In the genomic region with DNA sequence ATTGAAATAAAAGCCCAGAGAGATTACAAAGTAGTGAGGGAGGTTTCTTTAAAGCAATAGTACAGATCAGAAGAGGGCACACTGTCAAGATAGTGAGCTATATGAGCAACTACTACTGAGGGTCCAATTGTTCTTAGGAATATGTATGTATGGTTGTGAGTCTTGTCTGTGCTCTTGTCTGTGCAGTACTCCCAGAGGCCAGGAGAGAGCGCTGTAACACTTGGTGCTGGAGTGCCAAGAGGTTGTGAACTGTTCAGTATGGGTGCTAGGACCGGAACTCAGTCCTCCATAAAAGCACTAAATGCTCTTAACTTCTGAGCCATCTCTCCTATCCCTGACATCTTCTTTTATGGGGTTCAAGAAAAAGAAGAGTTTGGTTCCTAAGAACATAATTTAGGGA, we compare ENCODE assay signal across 18 mouse cellular contexts. TPM values are rescaled to one million over a fixed set of nuclear protein-coding genes. Genes with fewer than 3 reads are reported as not detected.
DNase-seq lines count a peak whose midpoint lies in the region; TF ChIP-seq lines count a peak whose summit lies in the region.
"Had no signal": no experiment of that assay in that cellular context is flagged by ENCODE, and none has a peak within 500 bp of the region (broad histone marks: within the 10 kb centered on the region; RNA-seq: fewer than 3 reads in every experiment).

No protein-coding gene starts in this region.

- peak; percentile 33 for TF ChIP-seq CTCF in layer of hippocampus, adult 2 months (conservative IDR thresholded peaks at IDR 0.05)

- DNase-seq in layer of hippocampus, adult 2 months (ENCODE audit: low spot score in 2 of 2), result no peak
- no peak for DNase-seq in layer of hippocampus, postnatal 25 days (ENCODE audit: extremely low spot score in 1 of 2, low spot score in 1 of 2)
- DNase-seq in 416B (ENCODE audit: low read depth), result peak; percentile 26
- peak; percentile 25 to 32 for DNase-seq in B cell, adult 2 months
- peak; percentile 13 for DNase-seq in c-Kit-positive CD71-positive TER-119-negative erythroid progenitor cells, embryonic 14.5 days (ENCODE audit: low read depth)
- no peak for DNase-seq in T-cell, adult 2 months (ENCODE audit: low spot score)
- DNase-seq in layer of hippocampus, adult 8-10 months (ENCODE audit: low spot score in 2 of 2), result no peak
- DNase-seq: adrenal gland, adult 2 months; cerebellum, adult 11 months; gastrocnemius, postnatal 10 days; kidney, postnatal 36 days; lung, postnatal 14 days; midbrain, embryonic 14.5 days; retina, postnatal 1 day had no signal

- H3K4me3 ChIP-seq in layer of hippocampus, adult 2 months, result no peak overlapping the region
- H3K4me3 ChIP-seq: forebrain, embryonic 15.5 days; left cerebral cortex, adult 2 months; neural tube, embryonic 12.5 days had no signal

- H3K27ac ChIP-seq in layer of hippocampus, adult 2 months, result no peak overlapping the region
- H3K27ac ChIP-seq: forebrain, embryonic 15.5 days; left cerebral cortex, adult 2 months; neural tube, embryonic 12.5 days had no signal

RNA-seq across cellular contexts. Expression of gene Pbld1, which starts 5.4 kb away (rescaled TPM):
- total RNA-seq in layer of hippocampus, adult 2 months (2021), result under 1 TPM; 0.15 to 0.82 TPM
- under 1 TPM; 0.30 to 0.31 TPM for total RNA-seq in layer of hippocampus, postnatal 25 days (2021)
- under 1 TPM; 0.20 to 0.68 (median 0.49) TPM for total RNA-seq in layer of hippocampus, adult 8-10 months (2022)
- total RNA-seq: common myeloid progenitor, adult 5-6 weeks had no signal

RNA-seq across cellular contexts. Expression of gene Pbld2, which starts 30.5 kb away (rescaled TPM):
- 1 to 10 TPM; 1.6 to 2.2 TPM for total RNA-seq in layer of hippocampus, adult 2 months (2021)
- total RNA-seq in layer of hippocampus, postnatal 25 days (2021), result 1 to 10 TPM; 1.3 to 1.6 TPM
- 1 to 10 TPM; 2.3 to 3.3 (median 2.9) TPM for total RNA-seq in layer of hippocampus, adult 8-10 months (2022)

RNA-seq across cellular contexts. Expression of gene Hnrnph3, which starts 30.6 kb away (rescaled TPM):
- 10 to 100 TPM; 51.1 to 65.3 TPM for total RNA-seq in layer of hippocampus, adult 2 months (2021)
- 10 to 100 TPM; 40.8 to 53.7 TPM for total RNA-seq in layer of hippocampus, postnatal 25 days (2021)
- 10 to 100 TPM; 49.0 to 58.9 (median 57.1) TPM for total RNA-seq in layer of hippocampus, adult 8-10 months (2022)

RNA-seq across cellular contexts. Expression of gene Atoh7, which starts 44.9 kb away (rescaled TPM):
- total RNA-seq in layer of hippocampus, adult 2 months (2021), result 1 to 10 TPM; 1.7 to 2.0 TPM
- 1 to 10 TPM; 1.4 to 1.6 TPM for total RNA-seq in layer of hippocampus, postnatal 25 days (2021)
- 1 to 10 TPM; 1.4 to 3.5 (median 2.0) TPM for total RNA-seq in layer of hippocampus, adult 8-10 months (2022)
- total RNA-seq: adrenal gland, adult 2 months; common myeloid progenitor, adult 5-6 weeks had no signal

Comparison
In these comparisons a context has a peak if more than half of its experiments do, and no peak if none do; other contexts are left out.
1. DNase-seq: peak in 416B (single experiment), B cell, adult 2 months (2 of 2) and c-Kit-positive CD71-positive TER-119-negative erythroid progenitor cells, embryonic 14.5 days (single experiment); none in layer of hippocampus, adult 2 months (0 of 2), layer of hippocampus, postnatal 25 days (0 of 2), T-cell, adult 2 months (single experiment) and layer of hippocampus, adult 8-10 months (0 of 2).